Mouse (Mus musculus) spleen, postnatal 4 days (tissue): ENCODE results near the gene Lrrc61.
A peak's percentile ranks its signal among the peaks of the same experiment; 100 is the strongest.

ENCODE experiments used
- DNase-seq, 2 experiments: peaks; one replicate each; pipeline ENCODE4 v3.0.0; 2022; ENCODE audit warnings: low spot score in 2 of 2

Lrrc61 gene

DNA sequence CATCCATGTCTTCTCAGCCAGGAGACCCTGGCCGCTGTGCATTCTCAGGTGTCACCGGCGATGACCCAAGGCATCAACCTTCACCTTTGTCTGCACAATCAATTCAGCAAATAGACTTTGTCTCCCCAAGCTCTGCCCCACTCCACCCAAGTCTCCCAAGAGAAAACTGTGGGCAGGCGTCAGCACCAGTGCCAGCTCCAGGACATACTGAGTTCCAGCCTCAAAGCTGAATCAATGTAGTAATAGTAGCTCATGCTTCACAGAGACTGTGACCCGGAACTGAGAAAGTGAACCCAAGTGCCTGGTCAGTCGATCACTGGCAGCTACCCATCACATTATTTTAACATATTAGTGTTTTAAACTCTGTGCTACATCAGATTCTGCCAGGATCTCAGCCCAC is 6.3 kb upstream of the Lrrc61 start:
- no peak for DNase-seq

DNA sequence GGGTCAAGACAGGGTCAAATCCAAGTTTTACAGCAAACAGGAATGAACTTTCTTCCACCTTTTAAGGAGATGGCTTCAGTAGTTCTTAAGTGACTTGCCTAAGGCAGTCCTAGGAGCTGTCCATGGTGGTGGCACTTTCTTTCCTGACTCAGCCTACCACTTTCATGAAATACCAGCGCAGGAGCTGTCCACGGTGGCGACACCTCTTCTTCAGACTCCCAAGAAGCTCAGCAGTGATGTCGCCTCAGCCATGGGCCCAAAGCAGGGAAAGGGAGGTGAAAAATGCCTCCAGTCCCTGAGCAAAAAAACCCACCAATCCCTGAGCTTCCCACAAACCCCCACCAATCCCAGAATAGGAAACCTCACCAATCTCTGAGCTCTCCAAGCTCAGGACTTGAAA is 1.7 kb upstream of the Lrrc61 start:
- DNase-seq, result peak; percentile 50 to 77

DNA sequence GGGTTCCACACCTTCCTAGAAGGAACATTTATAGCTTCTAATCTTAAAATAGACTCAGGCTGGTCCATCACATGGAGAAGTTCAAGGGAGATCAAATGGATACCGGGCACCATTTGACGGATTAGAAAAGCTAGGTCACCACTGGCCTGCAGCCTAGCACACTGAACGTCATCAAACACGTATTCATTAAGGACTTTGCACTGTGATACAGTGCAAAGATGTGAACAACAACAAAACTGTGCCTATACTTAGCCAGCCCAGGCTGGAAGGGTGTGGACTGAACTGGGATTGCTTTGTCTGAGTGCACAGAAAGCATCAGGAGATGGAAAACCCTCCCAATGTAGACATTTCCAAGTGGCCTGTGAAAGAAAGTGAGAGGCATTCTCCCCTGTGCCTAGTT is 777 bp upstream of the Lrrc61 start:
- DNase-seq, result no peak

DNA sequence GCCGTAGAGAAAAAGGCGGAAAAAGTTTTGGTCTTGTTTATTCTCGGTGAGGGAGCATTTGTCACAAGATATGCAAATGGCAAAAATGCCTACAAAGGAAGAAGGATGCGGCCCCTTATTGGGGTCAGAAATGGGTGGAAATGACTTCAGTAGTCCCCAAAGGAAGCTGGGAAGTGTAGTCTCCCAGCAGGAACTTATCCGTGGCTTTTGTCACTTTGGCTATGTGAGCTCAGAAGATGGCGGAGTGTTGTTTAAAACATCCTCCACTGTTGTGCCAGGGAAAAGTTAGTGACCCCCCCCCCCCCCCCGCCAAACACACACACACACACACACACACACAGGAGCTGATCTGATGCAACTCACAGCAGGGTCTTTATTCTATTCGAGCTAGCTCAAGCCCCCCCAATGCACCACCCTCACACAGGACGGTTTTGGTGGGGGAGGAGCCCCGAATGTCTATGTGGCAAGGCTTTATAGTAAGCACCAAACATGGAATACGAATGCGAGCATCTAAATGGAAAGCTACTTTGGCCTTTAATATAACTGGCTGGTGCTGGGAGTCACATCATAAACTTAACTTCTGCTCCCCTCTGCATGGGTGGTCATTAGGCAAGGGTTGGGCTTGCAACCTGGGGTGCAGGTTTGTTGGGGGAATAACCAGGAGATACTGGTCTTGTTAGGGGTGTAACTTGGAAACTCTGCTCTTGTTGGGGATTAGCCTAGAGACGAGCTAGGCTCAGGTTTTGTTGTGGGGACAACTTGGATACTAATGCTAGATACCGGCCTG is 701 bp downstream of the Lrrc61 start:
- no peak for DNase-seq

DNA sequence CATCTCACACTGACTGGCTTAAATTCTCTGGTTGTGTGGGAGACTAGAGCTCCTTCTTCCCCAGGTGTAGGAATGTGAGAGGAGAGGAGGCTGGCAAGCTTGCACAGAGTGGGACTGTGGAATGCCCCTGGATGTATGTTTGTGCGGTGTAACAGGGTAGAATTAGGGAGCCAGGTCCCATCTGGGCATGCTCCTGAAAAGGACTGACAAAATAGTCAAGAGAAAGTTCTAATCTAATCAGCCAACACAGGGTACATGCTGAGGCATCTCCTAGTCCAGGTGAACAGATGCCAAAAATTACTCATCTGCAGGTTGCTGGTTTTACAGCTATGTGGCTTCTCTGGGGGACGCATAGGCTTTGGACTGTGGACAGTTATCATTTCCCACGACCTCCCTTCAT is 1.4 kb downstream of the Lrrc61 start:
- DNase-seq, result no peak

DNA sequence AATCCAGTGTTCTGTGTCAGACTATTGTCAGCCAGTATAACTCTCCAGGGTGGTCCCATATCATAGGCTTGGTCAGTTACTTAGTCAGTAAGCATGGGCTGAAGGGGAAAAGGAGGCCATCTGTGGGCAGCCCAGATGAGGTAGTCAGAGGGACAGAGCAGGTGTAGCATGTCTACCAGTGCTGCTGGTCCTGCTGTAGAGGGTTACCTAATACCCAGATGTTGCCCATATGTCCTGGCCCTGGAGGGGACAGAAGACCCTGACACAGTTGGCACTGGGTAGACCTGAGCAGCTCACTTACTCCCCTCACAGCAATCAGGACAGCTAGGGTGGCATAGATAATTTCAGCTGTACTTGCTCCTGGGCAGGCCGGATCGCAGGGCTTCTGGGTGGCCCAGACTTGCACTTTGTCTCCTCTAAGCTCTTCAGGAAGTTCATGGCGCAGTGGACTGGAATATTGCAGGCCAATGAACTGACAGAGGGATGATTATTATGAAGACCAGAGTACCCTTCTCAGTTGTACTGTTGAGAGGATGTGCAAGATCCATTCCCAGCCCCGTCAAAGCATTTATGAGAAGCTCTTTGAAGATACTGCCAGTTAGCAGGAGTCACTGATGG is 11.2 kb downstream of the Lrrc61 start:
- DNase-seq, result no peak

DNA sequence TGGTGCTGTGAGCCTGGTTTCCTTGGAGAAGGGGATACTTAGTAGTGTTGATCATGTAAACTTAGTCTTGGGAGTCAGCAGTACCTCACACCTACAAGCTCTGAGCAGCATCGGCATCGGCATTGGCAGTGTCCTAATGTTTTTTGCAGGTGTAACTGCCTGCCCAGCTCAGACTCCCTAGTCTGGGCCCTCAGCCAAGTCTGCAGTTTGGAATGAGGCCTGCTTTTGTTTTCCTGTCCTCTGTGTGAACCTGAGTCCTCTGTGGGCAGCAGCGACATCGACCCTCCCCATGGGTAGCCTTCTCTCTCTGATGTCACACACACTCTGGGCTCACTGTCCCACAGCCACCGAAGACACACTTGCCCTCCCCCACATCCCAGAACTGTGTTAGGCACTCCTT is 11.7 kb downstream of the Lrrc61 start:
- DNase-seq, result no peak

DNA sequence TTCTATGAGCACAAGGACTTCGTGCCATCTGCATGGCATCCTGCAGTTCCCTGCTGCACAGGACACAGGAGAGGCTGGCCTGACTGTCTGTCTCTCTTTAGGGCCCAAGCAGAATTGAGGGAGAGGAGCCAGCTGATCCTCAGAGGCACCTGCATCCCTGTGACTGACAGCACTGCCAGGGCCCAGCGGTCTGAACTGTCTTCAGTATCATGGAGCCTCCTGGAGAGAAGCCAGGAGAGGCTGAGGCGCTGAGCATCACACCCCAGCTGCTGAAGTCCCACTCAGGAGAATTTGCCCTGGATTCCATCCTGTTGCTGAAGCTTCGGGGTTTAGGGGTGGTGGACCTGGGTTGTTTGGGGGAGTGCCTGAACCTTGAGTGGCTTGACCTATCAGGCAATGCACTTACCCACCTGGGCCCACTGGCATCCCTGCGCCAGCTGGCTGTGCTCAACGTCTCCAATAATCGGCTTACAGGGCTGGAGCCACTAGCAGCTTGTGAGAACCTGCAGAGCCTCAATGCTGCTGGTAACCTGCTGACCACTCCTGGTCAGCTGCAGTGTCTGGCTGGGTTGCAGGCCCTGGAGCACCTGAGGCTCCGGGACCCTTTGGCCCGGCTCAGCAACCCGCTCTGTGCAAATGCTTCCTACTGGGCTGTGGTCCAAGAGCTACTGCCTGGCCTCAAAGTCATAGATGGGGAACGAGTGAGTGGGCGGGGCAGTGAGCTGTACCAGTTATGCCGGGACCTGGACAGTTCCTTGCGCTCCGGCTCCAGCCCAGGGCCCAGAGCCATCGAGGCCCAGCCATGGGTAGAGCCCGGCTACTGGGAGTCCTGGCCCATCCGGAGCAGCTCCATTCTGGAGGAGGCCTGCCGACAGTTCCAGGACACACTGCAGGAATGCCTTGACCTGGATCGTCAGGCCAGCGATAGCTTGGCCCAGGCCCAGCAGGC is 13.7 kb downstream of the Lrrc61 start:
- DNase-seq, result no peak

DNA sequence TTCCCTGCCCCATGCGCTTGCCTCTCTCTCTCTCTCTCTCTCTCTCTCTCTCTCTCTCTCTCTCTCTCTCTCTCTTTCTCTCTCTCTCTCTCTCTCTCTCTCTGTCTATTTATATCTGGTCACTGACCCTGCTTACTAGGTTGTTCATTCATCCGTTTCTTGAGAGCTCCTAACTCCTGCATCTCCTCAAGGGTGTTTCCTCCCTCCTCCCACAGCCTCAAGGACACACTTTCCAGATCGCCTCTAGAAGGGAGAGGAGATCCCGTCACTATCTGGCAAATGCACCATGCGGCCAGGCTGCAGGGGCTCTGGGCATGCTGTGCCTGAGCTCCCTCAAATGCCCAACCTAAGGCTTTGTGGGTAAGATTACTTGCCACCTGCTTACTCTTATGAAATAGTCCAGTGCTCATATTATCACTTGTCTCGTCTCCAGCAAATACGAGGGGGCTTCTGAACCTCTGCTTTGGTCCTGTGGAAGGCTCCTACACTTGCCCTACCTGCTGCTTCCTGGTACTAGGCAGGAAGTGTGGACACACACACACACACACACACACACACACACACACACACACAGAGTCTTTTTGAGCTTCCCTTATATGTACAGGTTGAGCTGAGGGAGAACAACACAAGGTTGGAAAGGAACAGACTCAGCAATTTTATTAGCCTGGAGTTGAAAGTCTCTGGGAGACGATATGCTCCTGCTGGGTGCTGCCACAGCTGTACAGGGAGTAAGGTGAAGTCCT is 14.6 kb downstream of the Lrrc61 start:
- no peak for DNase-seq

DNA sequence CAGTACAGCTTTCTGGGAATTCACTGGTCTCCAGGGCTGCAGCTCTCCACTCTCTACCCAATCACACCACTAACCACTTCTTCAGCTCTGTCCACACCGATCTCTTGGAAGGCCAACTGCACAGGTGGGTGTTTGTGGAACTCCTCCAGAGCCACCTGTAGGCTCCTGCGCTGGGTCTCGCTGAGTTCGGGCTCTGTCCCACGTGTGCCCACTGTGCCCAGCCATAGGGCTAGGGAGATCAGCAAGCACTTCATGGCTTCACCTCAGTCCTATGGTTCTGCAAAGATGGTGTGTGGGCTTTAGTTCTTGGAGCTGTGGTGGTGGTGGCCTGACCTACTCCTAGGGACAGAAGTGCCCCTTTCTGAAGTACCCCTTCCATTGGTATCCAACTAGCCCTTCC is 17.4 kb downstream of the Lrrc61 start:
- DNase-seq, result no peak

DNA sequence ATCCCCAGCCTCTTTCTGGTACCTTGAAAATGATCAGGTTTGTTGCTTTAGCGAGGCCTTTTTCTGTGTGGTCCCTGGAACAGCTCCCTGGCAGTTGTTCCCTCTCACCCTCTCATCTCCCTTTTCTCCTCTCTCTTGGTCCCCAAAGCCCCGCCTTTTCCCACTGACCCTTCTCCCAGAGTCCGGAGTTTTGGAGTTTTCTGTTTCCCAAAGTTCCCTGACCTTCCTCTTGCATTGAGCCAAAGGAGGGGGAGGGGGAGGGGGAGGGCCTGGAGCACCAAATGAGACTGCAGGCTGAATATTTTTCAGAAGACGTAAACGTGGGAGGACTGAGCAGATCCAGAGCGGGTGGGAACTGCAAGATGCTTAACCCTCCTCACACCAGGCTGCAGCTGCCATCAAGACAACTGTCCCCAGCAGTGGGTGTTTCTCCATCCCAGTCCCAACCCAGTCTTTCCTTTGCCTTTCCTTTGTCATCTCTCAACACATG is 18.0 kb downstream of the Lrrc61 start, which contains the start of gene Rarres2:
Rarres2 (minus strand) TSS at position 218 of the 490 bp plus-strand sequence.
- no peak for DNase-seq

DNA sequence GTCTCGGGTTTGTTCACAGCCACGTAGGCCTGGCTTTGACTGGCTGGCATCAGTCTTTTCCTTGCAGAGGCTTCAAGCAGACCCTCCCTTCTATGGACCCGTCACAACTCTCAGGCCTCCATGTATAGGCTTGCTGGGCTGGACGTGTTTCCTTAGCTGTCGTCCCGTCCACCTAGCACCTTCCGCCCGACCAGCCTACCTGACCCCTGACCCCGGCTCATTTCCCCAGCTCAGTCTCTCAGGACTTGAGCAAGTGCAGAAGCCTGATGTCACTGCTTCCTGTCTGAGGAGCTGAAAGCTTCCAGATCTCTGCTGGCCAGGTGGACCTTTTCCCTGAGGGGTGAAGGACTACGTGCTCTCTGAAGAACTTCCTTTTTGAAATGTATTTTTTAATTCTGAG is 18.7 kb downstream of the Lrrc61 start:
- DNase-seq, result no peak

DNA sequence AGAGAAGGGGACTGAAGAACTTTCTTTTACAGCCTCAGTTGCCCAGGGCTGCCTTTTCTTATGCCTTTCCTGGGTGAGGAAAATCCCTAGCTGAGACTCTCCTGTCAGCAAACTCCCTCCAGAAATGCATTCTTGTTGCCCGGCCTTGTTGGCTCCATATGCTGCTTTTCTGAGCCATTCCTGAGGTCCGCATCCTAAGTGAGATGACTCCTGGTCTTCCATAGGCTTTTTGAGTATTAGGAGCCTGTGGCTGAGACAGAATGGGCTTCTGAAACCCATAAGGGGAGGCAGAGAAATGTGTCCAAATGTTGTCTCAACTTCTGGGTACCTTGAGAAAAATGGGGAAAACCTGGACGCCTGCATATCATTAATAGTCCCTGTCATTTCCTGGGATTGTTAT is 19.4 kb downstream of the Lrrc61 start:
- no peak for DNase-seq

DNA sequence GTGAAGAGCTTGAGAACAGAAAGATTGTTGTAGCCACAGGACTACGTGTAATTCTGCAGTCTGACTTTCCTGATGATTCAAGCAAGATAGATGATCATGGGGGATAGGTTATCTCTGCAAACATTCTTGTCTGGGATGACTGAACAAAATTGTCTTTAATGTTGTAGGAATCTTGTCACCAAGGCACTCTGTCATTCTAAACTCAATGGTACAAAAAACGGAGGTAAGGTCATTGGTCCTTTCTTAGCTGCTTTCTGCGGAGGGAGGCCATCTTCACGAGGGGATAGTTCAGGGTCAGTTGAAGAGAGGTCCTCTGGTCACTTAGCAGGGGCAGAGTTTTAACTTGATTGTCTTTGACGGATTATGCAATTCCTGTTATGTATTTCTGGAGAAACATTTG is 24.1 kb downstream of the Lrrc61 start:
- no peak for DNase-seq

DNA sequence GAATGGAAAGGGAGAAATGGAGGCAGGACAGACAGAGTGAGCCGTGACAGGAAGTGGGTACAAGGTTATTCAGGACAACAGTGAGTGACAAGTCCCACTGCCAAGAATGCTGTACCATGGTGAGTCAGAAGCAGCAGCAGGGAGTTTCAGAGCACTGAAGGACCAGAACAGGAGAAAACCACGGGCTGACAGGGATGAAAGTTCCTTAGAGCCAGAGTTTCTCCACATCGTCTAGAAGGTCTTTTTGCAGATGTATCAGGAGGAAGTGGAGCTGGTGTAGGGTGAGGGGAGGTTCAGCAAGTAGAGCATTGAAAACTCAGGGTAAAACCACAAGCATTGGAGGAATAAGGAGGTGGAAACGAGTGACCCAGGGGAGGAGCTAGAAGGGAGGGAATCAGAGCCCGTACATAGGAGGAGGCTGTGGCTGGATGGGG is 24.6 kb downstream of the Lrrc61 start:
- no peak for DNase-seq

DNA sequence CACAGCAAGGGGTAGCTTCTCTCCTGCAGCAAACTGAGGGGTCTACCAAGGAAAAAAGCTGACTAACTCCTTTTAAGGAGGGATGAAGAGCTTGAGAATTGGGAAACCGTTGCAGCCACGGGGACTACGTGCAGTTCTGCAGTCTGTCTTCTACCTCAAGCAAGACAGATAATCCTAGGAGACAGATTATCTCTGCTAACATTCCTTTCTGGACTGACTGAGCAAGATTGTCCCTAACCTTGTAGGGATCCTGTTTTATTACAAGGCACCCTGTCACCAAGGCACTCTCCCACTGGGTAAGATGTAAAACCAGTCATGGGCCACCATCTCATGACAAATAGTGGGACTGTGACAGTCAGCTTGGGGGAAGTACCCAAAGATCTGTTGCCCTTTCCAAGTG is 26.7 kb downstream of the Lrrc61 start:
- no peak for DNase-seq

DNA sequence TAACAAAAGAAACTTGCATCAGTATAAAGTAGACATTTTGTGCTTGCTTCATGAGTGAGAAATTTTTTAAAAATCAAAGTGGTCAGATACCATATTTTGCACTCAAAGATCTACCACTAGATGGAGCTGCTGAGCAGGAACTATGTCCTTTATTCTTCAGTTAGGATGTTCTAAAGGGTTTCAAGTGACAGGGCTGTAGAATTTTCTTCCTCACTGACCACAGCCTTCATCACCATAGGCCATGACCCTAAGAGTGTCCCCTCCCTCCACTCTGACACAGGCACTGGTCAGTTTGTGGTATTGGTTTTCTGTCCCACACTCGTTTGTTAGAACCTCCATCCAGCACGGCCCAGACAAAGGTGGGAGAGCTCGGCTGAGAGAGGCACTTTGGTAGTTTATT is 27.4 kb downstream of the Lrrc61 start:
- no peak for DNase-seq

DNA sequence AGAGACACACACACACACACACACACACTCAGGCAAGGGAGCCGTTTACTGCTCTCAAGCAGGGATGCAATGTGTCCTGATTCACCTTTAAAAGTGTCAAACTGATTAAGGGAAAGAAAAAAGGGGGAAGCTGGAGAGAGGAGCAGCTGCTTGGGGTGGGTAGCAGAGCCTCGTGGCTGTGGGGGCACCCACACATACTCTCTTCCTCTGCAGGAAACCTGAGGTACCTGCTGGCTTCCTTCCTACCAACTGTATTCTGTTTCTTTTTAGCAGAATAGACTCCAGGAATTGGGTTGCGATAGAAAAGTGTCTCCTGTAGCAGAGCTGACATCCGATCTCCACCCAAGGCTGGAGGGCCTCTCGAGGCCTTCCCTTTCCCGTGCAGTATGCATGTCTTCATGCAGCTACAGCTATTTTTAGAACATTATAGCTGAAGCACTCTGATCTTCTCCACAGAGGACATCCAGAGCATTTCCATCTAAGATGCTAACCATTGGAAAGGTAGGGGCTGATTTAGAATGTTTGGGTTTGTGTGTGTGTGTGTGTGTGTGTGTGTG is 34.7 kb downstream of the Lrrc61 start, which contains the start of gene Gm45021:
Gm45021 (plus strand) TSS at position 417 of the 557 bp plus-strand sequence.
- DNase-seq, result no peak

DNA sequence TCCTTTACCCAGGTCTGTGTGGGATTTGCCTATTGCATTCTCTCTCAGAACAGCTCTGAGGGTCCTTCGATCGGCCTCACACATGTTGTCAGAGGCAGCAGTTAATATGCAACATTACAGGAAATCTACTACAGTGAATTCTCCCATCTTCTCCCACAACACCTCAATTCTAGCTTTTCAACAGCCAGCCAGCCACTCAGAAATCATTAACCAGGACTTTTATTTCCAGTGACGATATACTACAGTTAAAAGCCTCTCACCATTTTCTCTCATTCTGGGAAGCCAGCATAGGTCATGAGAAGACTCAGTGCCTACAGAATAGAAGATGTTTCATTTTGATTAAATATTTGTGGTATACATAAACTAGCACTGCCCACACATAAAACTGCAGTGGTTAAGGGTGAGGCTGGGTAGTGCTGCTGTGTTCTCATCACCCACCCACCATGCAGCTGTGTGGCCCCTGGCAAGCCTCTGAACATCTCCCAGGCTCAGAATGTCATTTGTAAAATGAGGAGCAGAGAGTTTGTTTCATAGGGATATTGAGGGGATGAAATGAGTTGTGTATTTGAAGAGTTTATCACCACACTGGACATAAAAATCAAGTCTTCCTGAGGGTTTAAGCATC is 36.7 kb downstream of the Lrrc61 start:
- no peak for DNase-seq

DNA sequence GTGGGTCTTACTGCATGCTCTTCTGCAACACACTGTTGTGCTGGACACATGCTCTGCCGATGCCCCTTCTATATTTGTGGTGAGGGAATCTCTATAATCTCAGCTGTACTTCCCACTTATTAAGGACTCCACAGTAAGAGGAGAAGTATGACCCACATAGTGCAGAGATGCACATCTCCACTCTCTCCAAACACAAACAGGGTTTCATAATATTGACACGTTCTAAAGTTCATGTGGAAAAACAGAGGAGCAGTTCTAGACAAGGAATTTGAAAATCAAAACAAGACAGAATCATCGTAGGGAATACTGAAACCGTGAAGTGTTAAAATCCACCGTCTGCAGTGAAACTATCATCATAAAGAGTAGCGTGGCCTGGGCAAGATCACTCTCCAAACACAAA is 37.3 kb downstream of the Lrrc61 start:
- DNase-seq, result no peak
